Mouse (Mus musculus) lung, adult 2 months (tissue): Measurements from ENCODE around the gene Tmem135. TPM values are rescaled to one million over a fixed set of nuclear protein-coding genes. Genes with fewer than 3 reads are reported as not detected.

Experiments used
- DNase-seq: peaks from one replicate; pipeline ENCODE4 v3.0.0; 2022
- H3K4me1 ChIP-seq: fragments of 200-500 bp; 2 replicates; pipeline ENCODE4 v1.6.1; 2011; ENCODE audit warnings: low read length; ENCODE audit not compliant: control insufficient read depth, insufficient read depth
- H3K4me3 ChIP-seq: fragments of 200-500 bp; replicated peaks from 2 replicates; pipeline ENCODE3; 2011; ENCODE audit warnings: low read depth, mild to moderate bottlenecking, control low read depth, low read length; ENCODE audit errors: extremely low read depth
- CTCF ChIP-seq: fragments of 200-500 bp; IDR thresholded peaks from 2 replicates; pipeline ENCODE4 v1.5.1; 2011; ENCODE audit warnings: mild to moderate bottlenecking, low read length, control low read depth; ENCODE audit not compliant: insufficient read depth
- POLR2A ChIP-seq: fragments of 200-500 bp; IDR thresholded peaks from 2 replicates; pipeline ENCODE4 v1.6.1; 2011; ENCODE audit warnings: low read depth, mild to moderate bottlenecking, control low read depth, low read length, borderline replicate concordance; ENCODE audit errors: extremely low read depth
- WGBS: fragments of 180-500 bp; shearing (Covaris S2); methylation state at CpG from one replicate; pipeline ENCODE4 v1.1.7; 2018; 5-methylcytosine and 5-hydroxymethylcytosine counted together
- polyA plus RNA-seq: library from polyadenylated mRNA; depleted of rRNA; stranded (reverse); fragments of >200 nt; gene quantifications from 2 replicates; pipeline ENCODE4 v1.2.3, GENCODE M21; 2012

The Tmem135 gene
- polyA plus RNA-seq, 1 experiment = 48.9 TPM

DNA sequence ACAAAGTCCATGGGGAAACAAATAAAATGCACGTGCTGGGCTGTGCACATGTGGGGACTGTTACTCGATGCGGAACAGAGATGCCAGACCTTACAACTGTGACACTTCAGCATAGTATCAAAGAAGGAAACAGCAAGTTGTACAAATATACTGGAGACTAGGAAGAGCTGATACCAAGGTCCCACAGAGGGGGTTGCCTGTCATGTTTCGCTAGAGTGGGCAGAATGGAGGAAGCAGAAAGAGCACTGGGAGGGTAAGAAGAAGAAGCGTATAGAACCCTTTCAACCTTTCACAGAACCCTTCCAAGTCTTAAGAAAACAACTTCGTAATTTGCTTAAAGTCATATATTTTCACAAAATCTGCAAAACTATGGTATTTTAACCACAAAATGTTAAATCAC lies 134.2 kb downstream of the Tmem135 start:
- DNase-seq = no peak
- TF ChIP-seq CTCF = no peak
- no peak for TF ChIP-seq POLR2A
- Histone ChIP-seq H3K4me3 (no peak overlapping the region), H3K4me1 (peaks cover 8% of the 10 kb centered on the region)
- WGBS = 88% methylated on average over 6 of the region's 6 CpGs

DNA sequence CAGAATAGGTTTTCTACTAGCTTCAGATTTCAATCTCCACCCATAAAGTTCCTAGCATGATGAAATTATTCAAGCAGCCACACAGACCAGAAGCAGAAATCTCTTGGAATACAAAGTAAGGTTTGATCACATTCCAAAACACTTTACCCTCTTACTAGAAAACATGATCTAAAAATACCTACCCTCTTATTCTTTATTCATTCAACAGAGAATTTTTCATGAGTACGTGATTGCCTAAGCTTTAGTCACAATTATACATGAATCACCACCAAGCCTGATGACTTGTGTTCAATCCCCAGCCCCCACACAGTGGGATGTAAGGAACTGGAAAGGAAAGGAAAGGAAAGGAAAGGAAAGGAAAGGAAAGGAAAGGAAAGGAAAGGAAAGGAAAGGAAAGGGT lies 136.5 kb downstream of the Tmem135 start:
- TF ChIP-seq POLR2A (no peak), CTCF (no peak)
- WGBS = 57% methylated on average over 1 of the region's 1 CpGs
- H3K4me1 ChIP-seq = peaks cover 8% of the 10 kb centered on the region
- DNase-seq = no peak
- no peak overlapping the region for H3K4me3 ChIP-seq

DNA sequence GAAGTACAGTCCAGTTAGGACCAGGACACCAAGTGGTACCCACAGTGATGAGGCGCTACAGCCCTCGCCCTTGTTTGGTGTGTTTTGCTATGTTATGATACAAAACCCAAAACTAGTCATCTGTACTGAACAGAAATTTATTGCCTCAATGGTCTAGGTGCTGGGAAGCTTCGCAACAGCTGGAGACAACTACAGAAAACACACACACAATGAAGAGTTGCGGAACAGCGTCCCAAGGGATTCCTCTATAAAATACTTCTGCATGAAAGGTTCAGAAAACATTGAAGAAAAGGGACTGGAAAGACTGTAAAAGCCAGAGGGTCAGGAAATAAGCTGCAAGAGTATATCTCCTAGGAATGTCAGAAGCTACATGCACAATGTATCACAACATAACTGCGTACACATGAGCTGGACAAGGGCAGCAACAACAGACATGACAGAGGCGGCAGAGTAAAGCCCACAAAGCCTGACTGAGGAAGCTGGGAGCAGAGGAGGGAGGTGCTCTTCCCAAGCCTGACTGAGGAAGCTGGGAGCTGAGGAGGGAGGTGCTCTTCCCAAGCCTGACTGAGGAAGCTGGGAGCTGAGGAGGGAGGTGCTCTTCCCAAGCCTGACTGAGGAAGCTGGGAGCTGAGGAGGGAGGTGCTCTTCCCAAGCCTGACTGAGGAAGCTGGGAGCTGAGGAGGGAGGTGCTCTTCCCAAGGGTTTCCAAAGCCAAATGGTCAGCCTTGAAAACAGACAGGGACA lies 137.8 kb downstream of the Tmem135 start:
- DNase-seq = no peak
- no peak overlapping the region for H3K4me3 ChIP-seq
- 75% methylated on average over 7 of the region's 7 CpGs for WGBS
- peaks cover 8% of the 10 kb centered on the region for H3K4me1 ChIP-seq
- TF ChIP-seq POLR2A (no peak), CTCF (no peak)

DNA sequence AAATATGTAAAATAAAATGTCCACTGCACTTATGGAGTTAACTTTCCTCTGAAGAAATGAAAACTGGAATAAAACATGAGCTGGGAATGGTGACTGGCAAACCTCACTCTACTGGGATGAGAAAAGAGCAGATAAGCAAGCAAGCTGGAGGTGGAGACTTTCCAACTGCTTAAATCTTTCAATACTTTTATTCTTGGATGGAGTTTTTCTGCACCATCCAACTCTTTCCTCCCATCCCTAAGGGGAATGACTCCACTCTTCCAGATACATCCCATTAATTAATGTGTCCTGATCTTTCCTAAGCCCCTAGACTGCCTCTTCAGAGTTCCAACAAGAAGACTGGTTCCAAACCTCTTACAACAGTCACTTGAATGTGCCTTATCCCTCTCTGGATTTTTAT lies 143.1 kb downstream of the Tmem135 start:
- TF ChIP-seq CTCF (no peak), POLR2A (no peak)
- Histone ChIP-seq H3K4me1 (no peaks in the 10 kb centered on the region), H3K4me3 (no peak overlapping the region)
- DNase-seq = no peak

DNA sequence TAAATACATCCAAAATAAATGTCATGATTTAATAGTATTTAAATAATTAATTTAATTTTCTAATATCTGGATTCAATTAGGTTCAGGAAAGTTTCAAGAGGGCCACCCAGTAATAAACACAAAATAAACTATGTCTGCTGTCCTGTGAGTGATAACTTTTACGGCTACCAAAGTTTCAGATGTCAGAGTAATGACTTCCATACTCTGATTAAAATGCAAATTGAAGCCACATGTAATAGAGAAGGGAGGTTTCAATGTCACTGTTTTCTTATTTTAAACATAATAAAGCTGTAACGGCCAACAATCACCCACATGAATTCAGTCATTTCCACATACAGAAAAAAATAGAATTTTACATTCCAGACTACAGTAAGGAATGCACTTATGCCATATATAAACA lies 145.2 kb downstream of the Tmem135 start:
- WGBS = 76% methylated on average over 2 of the region's 2 CpGs
- H3K4me3 ChIP-seq = no peak overlapping the region
- TF ChIP-seq CTCF (no peak), POLR2A (no peak)
- no peak for DNase-seq
- H3K4me1 ChIP-seq = no peaks in the 10 kb centered on the region

DNA sequence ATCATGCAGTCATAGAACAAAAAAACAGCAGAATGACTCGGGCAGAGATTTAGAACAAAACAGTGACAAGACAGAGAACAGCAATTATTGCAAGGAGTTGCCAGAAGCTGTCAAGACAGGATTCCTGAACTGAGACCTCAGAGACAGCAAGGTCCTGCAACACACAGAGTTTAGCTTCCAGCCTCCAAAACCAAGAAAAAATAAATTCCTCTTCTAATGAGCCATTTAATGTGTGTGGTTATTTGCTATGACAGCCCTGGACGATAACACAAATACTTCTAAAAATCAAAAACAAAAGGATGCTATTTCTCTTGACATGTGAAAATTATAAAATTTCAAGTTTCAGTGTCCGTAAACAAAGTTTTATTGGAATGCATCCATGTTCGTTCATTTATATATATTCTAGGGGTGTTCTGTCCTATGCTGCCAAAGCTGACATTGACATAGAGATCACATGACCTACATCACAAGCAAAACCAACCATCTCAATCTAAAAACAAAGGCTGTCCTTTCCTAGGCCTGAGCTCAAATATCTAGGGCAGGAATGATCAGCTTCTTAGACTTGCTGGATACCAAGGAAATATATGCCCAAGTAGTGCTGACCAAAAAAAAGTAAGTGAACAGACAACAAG lies 146.0 kb downstream of the Tmem135 start:
- H3K4me3 ChIP-seq = no peak overlapping the region
- WGBS = 65% methylated on average over 4 of the region's 4 CpGs
- DNase-seq = no peak
- TF ChIP-seq POLR2A (no peak), CTCF (no peak)
- H3K4me1 ChIP-seq = no peaks in the 10 kb centered on the region

DNA sequence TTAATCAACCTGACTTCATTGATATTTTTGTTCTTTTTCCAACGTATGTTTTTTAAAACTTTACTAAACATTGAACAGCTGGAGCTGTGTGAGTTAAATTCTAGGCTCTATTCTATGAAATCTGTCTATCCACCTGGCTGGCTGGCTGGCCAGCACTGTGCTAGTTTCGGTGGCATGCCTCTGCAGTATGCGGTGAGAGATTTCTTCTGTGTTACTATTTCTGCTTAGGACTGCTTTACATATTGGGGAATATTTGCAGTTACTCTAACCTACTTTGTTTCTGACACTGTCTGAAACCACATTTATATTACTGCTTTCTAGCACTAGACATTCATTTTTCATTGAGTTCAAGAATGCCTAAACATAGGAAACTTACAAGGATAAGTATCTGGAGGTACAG lies 150.2 kb downstream of the Tmem135 start:
- 86% methylated on average over 3 of the region's 3 CpGs for WGBS
- DNase-seq = no peak
- H3K4me1 ChIP-seq = no peaks in the 10 kb centered on the region; the same call in 1 of the 2 replicates
- TF ChIP-seq CTCF (no peak), POLR2A (no peak)
- no peak overlapping the region for H3K4me3 ChIP-seq

DNA sequence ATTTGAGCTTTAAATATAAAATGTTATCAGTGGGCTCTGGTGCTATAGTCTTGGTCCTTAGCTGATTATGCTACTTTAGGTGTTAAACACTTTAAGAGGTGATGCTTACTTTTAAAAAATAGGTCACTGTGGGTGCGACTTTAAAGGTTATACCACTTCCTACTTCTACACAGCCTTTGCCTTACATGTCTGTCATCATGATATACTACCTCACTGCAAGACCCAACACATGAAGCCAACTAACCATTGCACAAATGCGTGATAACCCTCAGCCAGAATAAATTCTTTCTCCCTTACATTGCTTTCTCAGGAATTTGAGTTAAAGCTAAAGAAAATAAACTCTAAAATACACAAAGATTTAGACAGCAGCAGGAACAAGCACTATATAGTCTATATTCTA lies 150.7 kb downstream of the Tmem135 start:
- DNase-seq = no peak
- TF ChIP-seq POLR2A = no peak
- TF ChIP-seq CTCF = no peak
- Histone ChIP-seq H3K4me1 (peaks cover 3% of the 10 kb centered on the region; the same call in 1 of the 2 replicates), H3K4me3 (no peak overlapping the region)
- 69% methylated on average over 2 of the region's 2 CpGs for WGBS

DNA sequence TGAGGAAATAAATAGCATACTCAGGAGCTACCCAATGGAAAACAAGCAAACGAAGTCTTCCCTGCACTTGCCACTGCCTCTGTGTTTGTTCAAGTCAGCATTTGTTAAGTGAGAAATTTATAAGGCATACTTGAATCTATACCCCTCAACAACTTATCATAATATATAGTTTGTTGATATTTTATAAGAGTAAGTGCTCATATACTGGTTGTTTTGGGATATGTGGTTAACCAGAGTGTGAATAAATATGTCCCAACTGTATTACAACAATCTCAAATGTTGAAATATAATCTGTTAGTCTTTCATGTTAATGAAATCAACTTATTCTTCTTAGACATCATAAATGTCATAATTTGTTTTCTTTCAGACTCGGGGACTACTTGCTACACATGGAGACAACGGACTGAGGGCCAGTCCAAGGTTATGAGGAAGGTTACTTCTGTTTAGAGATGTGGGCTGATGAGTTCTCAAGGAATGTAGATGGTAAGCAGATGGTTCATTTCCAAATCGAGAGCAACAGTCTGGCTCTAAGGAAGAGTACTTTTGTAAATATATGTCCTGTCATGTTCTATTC lies 152.1 kb downstream of the Tmem135 start:
- TF ChIP-seq POLR2A (no peak), CTCF (no peak)
- DNase-seq = no peak
- 71% methylated on average over 4 of the region's 4 CpGs for WGBS

DNA sequence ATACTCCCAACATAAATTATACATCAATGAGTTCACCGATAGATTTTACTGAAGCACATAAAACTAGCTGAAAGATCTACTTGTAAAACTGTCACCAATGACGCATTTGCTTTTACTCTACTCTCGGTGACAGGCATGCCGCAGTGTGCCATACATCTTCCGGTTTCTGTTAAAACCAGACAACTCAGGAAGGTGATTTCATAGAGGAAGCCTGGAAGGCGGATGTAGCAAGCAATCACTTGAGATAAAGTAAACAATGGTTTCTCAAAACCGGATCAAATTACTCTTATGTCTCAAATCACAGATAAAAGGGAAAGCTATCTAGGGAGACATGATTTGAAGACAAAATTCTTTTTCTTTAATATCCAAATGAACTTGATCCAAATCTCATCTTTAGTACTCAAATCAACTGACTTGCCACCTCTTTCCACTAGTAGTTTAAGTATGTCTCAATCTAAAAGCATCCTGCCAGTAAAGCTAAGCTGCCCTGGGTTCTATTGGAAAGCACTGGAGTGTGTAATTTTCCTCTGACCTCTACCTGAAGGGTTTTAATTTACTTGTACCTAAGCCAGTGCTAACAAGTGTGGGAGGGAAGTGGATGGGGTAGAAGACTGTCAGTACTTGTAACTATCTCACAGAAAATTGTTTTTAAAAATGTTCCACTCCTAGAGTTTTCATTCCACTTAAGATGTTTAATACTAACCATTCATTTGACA lies 155.7 kb downstream of the Tmem135 start:
- WGBS = 15% methylated on average over 7 of the region's 7 CpGs
- DNase-seq = no peak
- no peak for TF ChIP-seq POLR2A
- no peak for TF ChIP-seq CTCF
- no peak overlapping the region for H3K4me3 ChIP-seq
- H3K4me1 ChIP-seq = peaks cover 6% of the 10 kb centered on the region

More for the DNA sequence above, 152.1 kb downstream of the Tmem135 start:
- H3K4me3 ChIP-seq = no peak overlapping the region
- peaks cover 6% of the 10 kb centered on the region for H3K4me1 ChIP-seq
